Mouse (Mus musculus) midbrain, embryonic 14.5 days (tissue): ENCODE results near the gene Timp3. TPM values are rescaled to one million over a fixed set of nuclear protein-coding genes. Genes with fewer than 3 reads are reported as not detected.

Experiments
- ATAC-seq: fragments of 200-750 bp; cut with Nextera tagmentation; 2 replicates; pipeline ENCODE4 v1.8.0; 2017; ENCODE audit warnings: moderate number of reproducible peaks, moderate library complexity; ENCODE audit not compliant: low FRiP score, low TSS enrichment
- DNase-seq: peaks from one replicate; pipeline ENCODE4 v3.0.0-alpha.2; 2015
- H3K27ac ChIP-seq: fragments of 300-500 bp; sonication (generic); replicated peaks from 2 replicates; pipeline ENCODE4 v1.5.1; 2014; ENCODE audit warnings: mild to moderate bottlenecking, low read depth, low read length, moderate library complexity
- H3K27me3 ChIP-seq: fragments of 300-500 bp; sonication (generic); 2 replicates; pipeline ENCODE4 v1.6.1; 2014; ENCODE audit warnings: low read length, control low read depth, mixed read lengths; ENCODE audit not compliant: control insufficient read depth, insufficient read depth
- H3K36me3 ChIP-seq: fragments of 300-500 bp; sonication (generic); 2 replicates; pipeline ENCODE4 v1.6.1; 2014; ENCODE audit warnings: low read length, control low read depth; ENCODE audit not compliant: control insufficient read depth, insufficient read depth
- H3K4me1 ChIP-seq: fragments of 300-500 bp; sonication (generic); 2 replicates; pipeline ENCODE4 v1.6.1; 2014; ENCODE audit warnings: mild to moderate bottlenecking, antibody characterized with exemption, low read length, control low read depth; ENCODE audit not compliant: control insufficient read depth, insufficient read depth
- H3K4me2 ChIP-seq: fragments of 300-500 bp; sonication (generic); 2 replicates; pipeline ENCODE4 v1.6.1; 2014; ENCODE audit warnings: mild to moderate bottlenecking, low read length, moderate library complexity
- H3K4me3 ChIP-seq: fragments of 300-500 bp; sonication (generic); replicated peaks from 2 replicates; pipeline ENCODE4 v1.5.1; 2014; ENCODE audit warnings: low read depth, low read length
- H3K9ac ChIP-seq: fragments of 300-500 bp; sonication (generic); replicated peaks from 2 replicates; pipeline ENCODE4 v1.6.1; 2014; ENCODE audit warnings: mild to moderate bottlenecking, low read length, moderate library complexity
- H3K9me3 ChIP-seq: fragments of 300-500 bp; sonication (generic); 2 replicates; pipeline ENCODE4 v1.6.1; 2016; ENCODE audit warnings: low read length, control low read depth, mixed read lengths; ENCODE audit not compliant: control insufficient read depth
- WGBS: fragments of 180-500 bp; shearing (Covaris S2); extraction: QIAGEN DNeasy Blood & Tissue Kit; methylation state at CpG from one replicate; pipeline ENCODE4 v1.1.7; 2014; 5-methylcytosine and 5-hydroxymethylcytosine counted together
- polyA plus RNA-seq: library from polyadenylated mRNA; unstranded; fragments of >200 nt; fragmentation: Nextera tagmentation; extraction: Ambion mirVana; gene quantifications from 2 replicates; pipeline ENCODE4 v1.2.1, GENCODE M21; 2014

Timp3 gene
- polyA plus RNA-seq, 1 experiment from 2014 or later, result 23.5 TPM

GRCm38 (mm10) chr10:86293880-86294279, 6.3 kb upstream of the Timp3 start:
- Histone ChIP-seq H3K36me3 (no peaks in the 10 kb centered on the region), H3K27me3 (no peaks in the 10 kb centered on the region), H3K9ac (no peak overlapping the region), H3K4me3 (no peak overlapping the region), H3K27ac (no peak overlapping the region), H3K4me2 (no peak overlapping the region), H3K9me3 (no peaks in the 10 kb centered on the region), H3K4me1 (peaks cover 4% of the 10 kb centered on the region; the same call in 1 of the 2 replicates)
- ATAC-seq (no peak), DNase-seq (no peak)
- 83% methylated on average over 1 of the region's 1 CpGs for WGBS

DNA sequence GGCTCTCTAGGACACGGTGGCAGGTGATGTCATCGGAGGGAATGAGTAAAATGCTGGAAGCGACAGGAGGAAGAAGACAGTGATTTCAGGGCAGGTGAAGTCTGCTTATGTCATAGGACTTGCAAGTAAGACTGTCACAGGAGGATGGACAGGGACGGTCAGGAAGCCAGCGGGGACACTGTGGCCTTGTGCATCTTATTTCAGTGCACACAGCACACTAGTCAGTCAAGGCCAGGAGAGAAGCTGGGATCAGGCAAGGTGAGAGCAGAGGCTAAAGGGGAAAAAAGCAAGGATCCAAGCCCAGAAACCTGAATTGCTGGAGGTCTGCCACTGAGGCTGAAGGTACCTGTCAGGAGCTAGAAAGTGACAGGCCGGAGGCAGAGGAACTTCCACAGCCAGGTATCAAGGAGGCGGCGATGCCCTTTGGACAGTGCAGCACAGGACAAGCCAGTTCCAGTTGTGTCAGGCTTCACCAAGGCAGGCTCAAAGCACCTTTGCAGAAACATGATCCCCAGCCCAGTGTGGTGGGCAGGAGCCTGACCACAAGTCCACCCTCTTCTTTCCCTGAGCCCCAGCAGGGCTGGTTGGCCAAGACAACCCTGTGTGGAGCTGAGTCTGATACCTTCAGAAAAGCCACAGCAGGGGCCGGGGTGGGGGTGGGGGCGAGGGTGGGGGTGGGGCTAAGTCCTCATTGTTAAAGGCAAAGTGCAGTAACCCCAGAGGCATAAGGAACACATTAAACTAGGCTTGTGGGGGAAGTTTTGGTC, 5.4 kb upstream of the Timp3 start:
- Histone ChIP-seq H3K9ac (no peak overlapping the region), H3K4me3 (no peak overlapping the region), H3K4me1 (peaks cover 4% of the 10 kb centered on the region; the same call in 1 of the 2 replicates), H3K9me3 (no peaks in the 10 kb centered on the region), H3K27ac (no peak overlapping the region), H3K4me2 (no peak overlapping the region), H3K27me3 (no peaks in the 10 kb centered on the region), H3K36me3 (no peaks in the 10 kb centered on the region)
- DNase-seq, result no peak
- ATAC-seq, result no peak
- WGBS, result 63% methylated on average over 10 of the region's 10 CpGs

DNA sequence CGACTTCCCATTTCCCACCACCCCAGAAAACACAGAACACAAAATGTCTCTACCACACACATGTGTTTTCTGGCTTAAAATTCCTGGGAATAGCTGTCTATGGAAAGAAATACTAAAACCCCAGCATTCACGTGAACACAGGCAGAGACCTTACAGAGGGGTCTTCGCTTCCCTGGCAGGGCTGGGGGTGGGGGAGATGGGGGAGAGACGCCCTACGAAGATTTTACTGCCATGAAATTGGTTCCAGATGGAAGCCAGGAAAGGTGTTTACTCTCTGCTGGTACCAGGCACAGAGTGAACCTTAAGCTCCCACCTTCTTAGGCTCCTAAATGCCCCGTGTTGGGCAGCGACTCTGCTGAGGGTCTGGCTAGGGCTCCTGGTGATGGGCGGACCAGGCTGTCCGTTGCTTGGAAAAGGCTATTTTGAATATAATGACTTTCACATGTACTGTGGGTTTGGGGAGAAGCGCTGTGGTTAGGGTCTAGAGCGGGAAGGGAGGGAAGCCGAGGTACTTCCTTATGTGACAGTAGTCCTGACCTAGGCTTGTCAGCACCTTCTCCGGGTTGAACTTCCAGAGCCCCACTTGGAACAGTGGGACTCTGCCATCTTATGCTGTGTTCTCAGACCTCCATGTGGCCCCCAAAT, 4.6 kb upstream of the Timp3 start:
- ATAC-seq (no peak), DNase-seq (no peak)
- peaks cover 4% of the 10 kb centered on the region for H3K4me1 ChIP-seq
- H3K4me2 ChIP-seq, result peak overlapping the region; percentile 48
- H3K27me3 ChIP-seq, result no peaks in the 10 kb centered on the region
- H3K4me3 ChIP-seq, result no peak overlapping the region
- H3K9me3 ChIP-seq, result no peaks in the 10 kb centered on the region
- H3K36me3 ChIP-seq, result no peaks in the 10 kb centered on the region
- H3K9ac ChIP-seq, result peak overlapping the region; percentile 34; the same call in 1 of the 2 replicates
- no peak overlapping the region for H3K27ac ChIP-seq
- 33% methylated on average over 13 of the region's 13 CpGs for WGBS

DNA sequence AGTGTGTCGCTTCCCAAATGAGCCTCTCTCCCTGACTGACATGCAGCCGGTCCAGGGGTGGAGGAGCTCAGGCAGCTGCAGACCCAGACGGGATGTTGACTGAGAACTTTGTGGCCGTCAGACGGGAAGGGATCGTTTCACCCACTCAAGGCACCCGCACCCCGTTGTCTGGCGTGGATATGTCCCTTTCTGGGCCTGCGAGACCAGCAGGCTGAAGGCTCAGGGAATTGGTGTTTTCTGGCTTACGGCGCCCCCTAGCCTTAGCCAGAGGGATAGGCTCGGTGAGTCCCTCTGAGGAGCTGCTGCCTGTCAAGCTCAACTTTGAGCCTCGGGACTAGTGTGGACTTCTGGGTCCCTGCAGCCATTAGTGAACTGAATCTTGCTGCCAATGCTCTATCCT, 4.1 kb upstream of the Timp3 start:
- Histone ChIP-seq H3K4me3 (no peak overlapping the region), H3K27ac (no peak overlapping the region), H3K9me3 (no peaks in the 10 kb centered on the region), H3K9ac (peak overlapping the region; percentile 34; the same call in 1 of the 2 replicates), H3K4me2 (peak overlapping the region; percentile 48), H3K4me1 (peaks cover 9% of the 10 kb centered on the region), H3K36me3 (no peaks in the 10 kb centered on the region), H3K27me3 (peaks cover 3% of the 10 kb centered on the region; the same call in 1 of the 2 replicates)
- DNase-seq, result peak; percentile 82
- 5% methylated on average over 14 of the region's 14 CpGs for WGBS
- ATAC-seq, result peak; percentile 64; the same call in 1 of the 2 replicates

DNA sequence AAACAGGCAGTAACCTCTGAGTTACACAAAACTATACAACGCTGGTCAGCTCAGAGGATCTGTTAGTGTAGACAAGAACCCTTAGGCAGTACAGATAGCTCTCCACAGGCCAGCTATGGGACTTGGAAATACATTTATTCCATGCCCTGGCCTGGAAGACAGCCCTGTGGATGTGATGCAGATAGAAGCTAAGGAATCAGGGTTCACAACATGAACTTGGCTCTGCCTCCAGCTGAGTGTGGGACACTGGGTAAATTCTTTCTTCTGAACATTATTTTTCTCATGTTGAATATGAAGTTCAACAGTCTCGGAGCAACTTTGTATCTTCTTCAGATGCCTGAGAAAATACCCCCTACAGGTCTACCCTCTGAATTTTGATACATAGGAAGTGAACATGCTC, 2.9 kb upstream of the Timp3 start:
- no peak for DNase-seq
- no peak overlapping the region for H3K9ac ChIP-seq
- peaks cover 14% of the 10 kb centered on the region; the same call in 1 of the 2 replicates for H3K27me3 ChIP-seq
- H3K4me2 ChIP-seq, result no peak overlapping the region
- no peak for ATAC-seq
- H3K4me3 ChIP-seq, result no peak overlapping the region
- peaks cover 11% of the 10 kb centered on the region for H3K4me1 ChIP-seq
- H3K36me3 ChIP-seq, result no peaks in the 10 kb centered on the region
- no peak overlapping the region for H3K27ac ChIP-seq
- H3K9me3 ChIP-seq, result no peaks in the 10 kb centered on the region
- 93% methylated on average over 2 of the region's 2 CpGs for WGBS

- 65% methylated on average over 6 of the region's 6 CpGs for WGBS
- Histone ChIP-seq H3K4me2 (no peak overlapping the region), H3K4me3 (no peak overlapping the region), H3K27me3 (peaks cover 14% of the 10 kb centered on the region; the same call in 1 of the 2 replicates), H3K27ac (no peak overlapping the region), H3K4me1 (peaks cover 17% of the 10 kb centered on the region), H3K9ac (no peak overlapping the region), H3K36me3 (no peaks in the 10 kb centered on the region), H3K9me3 (no peaks in the 10 kb centered on the region)
- DNase-seq (no peak), ATAC-seq (no peak)
Observed at GRCm38 (mm10) chr10:86298326-86298725, 1.8 kb upstream of the Timp3 start.

DNA sequence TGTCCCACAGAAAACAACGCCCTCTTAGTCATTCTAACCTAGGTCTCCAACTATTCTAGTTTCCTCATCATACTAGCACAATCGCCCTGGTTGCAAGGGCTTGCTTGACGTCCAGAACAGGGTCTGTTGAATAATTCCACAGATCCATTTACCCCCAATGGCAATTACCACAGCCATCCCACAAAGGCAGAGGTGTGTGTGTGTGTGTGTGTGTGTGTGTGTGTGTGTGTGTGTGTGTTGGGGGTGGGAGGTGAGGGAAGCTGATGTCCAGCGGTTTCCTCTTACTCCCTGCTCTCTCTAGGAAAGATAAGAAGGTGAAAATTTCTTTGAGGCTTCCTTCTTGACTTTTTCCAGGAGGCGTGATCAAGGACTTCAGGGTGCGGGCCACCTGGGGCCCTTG, 377 bp upstream of the Timp3 start:
- peaks cover 17% of the 10 kb centered on the region for H3K4me1 ChIP-seq
- H3K27me3 ChIP-seq, result peaks cover 14% of the 10 kb centered on the region; the same call in 1 of the 2 replicates
- WGBS, result 40% methylated on average over 6 of the region's 6 CpGs
- H3K4me3 ChIP-seq, result peak overlapping the region; percentile 49
- peak overlapping the region; percentile 63 for H3K9ac ChIP-seq
- no peak overlapping the region for H3K27ac ChIP-seq
- no peak for ATAC-seq
- no peaks in the 10 kb centered on the region for H3K36me3 ChIP-seq
- H3K4me2 ChIP-seq, result peak overlapping the region; percentile 97
- no peaks in the 10 kb centered on the region for H3K9me3 ChIP-seq
- DNase-seq, result no peak

GRCm38 (mm10) chr10:86301117-86301490, 932 bp downstream of the Timp3 start:
- Histone ChIP-seq H3K9ac (peak overlapping the region; percentile 63), H3K36me3 (no peaks in the 10 kb centered on the region), H3K27ac (no peak overlapping the region), H3K4me2 (peak overlapping the region; percentile 97), H3K9me3 (no peaks in the 10 kb centered on the region), H3K4me1 (peaks cover 13% of the 10 kb centered on the region), H3K27me3 (peaks cover 14% of the 10 kb centered on the region; the same call in 1 of the 2 replicates), H3K4me3 (peak overlapping the region; percentile 49)
- no peak for ATAC-seq
- 1% methylated on average over 10 of the region's 10 CpGs for whole genome bisulfite sequencing
- DNase-seq, result peak; percentile 27
